Mouse (Mus musculus): ENCODE data around the gene Parvg. TPM values are rescaled to one million over a fixed set of nuclear protein-coding genes. Genes with fewer than 3 reads are reported as not detected.

The Parvg gene
- polyA plus RNA-seq (2012; rRNA removed): 13.0 and 14.1 TPM in 2 replicates

GRCm38 (mm10) chr15:84323966-84324869 lies at the start of gene Parvg:
Gene Parvg (plus strand): TSS chr15:84324026.

Other genes starting within 250 kb of the Parvg start
- gene Sult4a1, start 218.3 kb upstream of the Parvg start, polyA plus RNA-seq (2012; rRNA removed): 0.04 and 0.05 TPM in 2 replicates
- gene Pnpla5, start 200.9 kb upstream of the Parvg start, polyA plus RNA-seq (2012; rRNA removed): 0.02 and 0.05 TPM in 2 replicates
- gene Pnpla3, start 156.2 kb upstream of the Parvg start, polyA plus RNA-seq (2012; rRNA removed): 17.4 and 23.0 TPM in 2 replicates
- gene Samm50, start 131.8 kb upstream of the Parvg start, polyA plus RNA-seq (2012; rRNA removed): 11.4 and 11.7 TPM in 2 replicates
- gene Parvb, start 92.0 kb upstream of the Parvg start, polyA plus RNA-seq (2012; rRNA removed): 13.6 and 14.7 TPM in 2 replicates
- 0.05 and 0.06 TPM in 2 replicates for gene Shisal1, start 123.1 kb downstream of the Parvg start, polyA plus RNA-seq (2012; rRNA removed)
- gene Rtl6, start 233.8 kb downstream of the Parvg start, polyA plus RNA-seq (2012; rRNA removed): 0.72 and 0.77 TPM in 2 replicates